In the genomic region with DNA sequence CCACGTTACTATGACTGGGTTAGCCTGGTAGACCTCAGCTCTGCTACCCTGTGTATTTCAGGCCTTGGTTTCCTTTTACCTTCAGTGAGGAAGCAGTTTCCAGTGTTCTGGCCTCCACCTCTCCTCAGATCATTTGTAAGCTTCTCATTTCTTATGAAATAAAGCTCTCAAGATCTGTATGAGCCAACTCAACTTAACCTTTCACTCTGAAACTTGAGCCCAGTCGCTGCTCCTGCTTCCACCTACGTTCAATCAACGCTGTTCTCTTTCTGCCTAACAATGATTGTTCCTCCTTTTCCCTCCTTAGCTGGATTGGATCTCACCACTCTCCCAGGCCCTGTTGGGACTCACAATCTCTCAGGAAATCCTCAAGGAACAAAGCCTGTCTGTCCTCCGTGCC, we compare ENCODE assay signal across 13 mouse cellular contexts. TPM values are rescaled to one million over a fixed set of nuclear protein-coding genes. Genes with fewer than 3 reads are reported as not detected.
DNase-seq lines count a peak whose midpoint lies in the region; ATAC-seq lines count a peak whose summit lies in the region.
"Had no signal": no experiment of that assay in that cellular context is flagged by ENCODE, and none has a peak within 500 bp of the region (broad histone marks: within the 10 kb centered on the region; RNA-seq: fewer than 3 reads in every experiment).

No protein-coding gene starts in this region.

- H3K27me3 ChIP-seq in kidney, embryonic 15.5 days = no peaks in the 10 kb centered on the region
- no peaks in the 10 kb centered on the region for H3K27me3 ChIP-seq in embryonic facial prominence, embryonic 15.5 days

- H3K4me3 ChIP-seq in kidney, embryonic 15.5 days (replicated peaks) = no peak overlapping the region
- no peak overlapping the region for H3K4me3 ChIP-seq in embryonic facial prominence, embryonic 15.5 days (replicated peaks)

- peak overlapping the region; percentile 71; the same call in 1 of the 2 replicates for H3K27ac ChIP-seq in kidney, embryonic 15.5 days
- H3K27ac ChIP-seq in embryonic facial prominence, embryonic 15.5 days (replicated peaks) = peak overlapping the region; percentile 58
- H3K27ac ChIP-seq: macrophage had no signal

- peaks cover 25% of the 10 kb centered on the region for H3K4me1 ChIP-seq in kidney, embryonic 15.5 days
- peaks cover 16% of the 10 kb centered on the region for H3K4me1 ChIP-seq in embryonic facial prominence, embryonic 15.5 days

- no peak overlapping the region for H3K9ac ChIP-seq in kidney, embryonic 15.5 days
- H3K9ac ChIP-seq in embryonic facial prominence, embryonic 15.5 days = no peak overlapping the region

- no peak overlapping the region for H3K4me2 ChIP-seq in kidney, embryonic 15.5 days
- no peak overlapping the region for H3K4me2 ChIP-seq in embryonic facial prominence, embryonic 15.5 days (replicated peaks)

- H3K9me3 ChIP-seq in kidney, embryonic 15.5 days (replicated peaks) = no peaks in the 10 kb centered on the region
- no peaks in the 10 kb centered on the region for H3K9me3 ChIP-seq in embryonic facial prominence, embryonic 15.5 days (replicated peaks)

- no peak for ATAC-seq in kidney, embryonic 15.5 days (replicated peaks; ENCODE audit: low FRiP score)
- no peak for ATAC-seq in embryonic facial prominence, embryonic 15.5 days (ENCODE audit: insufficient number of reproducible peaks, low FRiP score, low TSS enrichment, low read depth)
- ATAC-seq: intestine, embryonic 16.5 days had no signal

- H3K36me3 ChIP-seq in kidney, embryonic 15.5 days = peaks cover 31% of the 10 kb centered on the region
- H3K36me3 ChIP-seq in embryonic facial prominence, embryonic 15.5 days = peaks cover 19% of the 10 kb centered on the region

- peak; percentile 13 for DNase-seq in embryo, embryonic 10 days (ENCODE audit: low spot score)
- no peak for DNase-seq in embryo, embryonic 9.5 days (ENCODE audit: extremely low spot score)
- DNase-seq in kidney, adult 18-20 months = no peak
- DNase-seq in lung, postnatal 36 days = peak; percentile 68
- DNase-seq in thymus, postnatal 4 days = no peak
- DNase-seq in adrenal gland, adult 2 months = no peak
- DNase-seq: adrenal gland, postnatal 14 days; cerebellum, postnatal 14 days; right cerebral cortex, postnatal 4 days had no signal

- WGBS in kidney, embryonic 15.5 days = 52% methylated on average over 5 of the region's 5 CpGs
- WGBS in embryonic facial prominence, embryonic 15.5 days = 42% methylated on average over 5 of the region's 5 CpGs

RNA-seq across cellular contexts. Expression of a gene that starts 2.7 kb away (rescaled TPM):
- polyA plus RNA-seq in kidney, embryonic 15.5 days (2015; fragmentation: Nextera tagmentation; extraction: Ambion mirVana) = 41.4 and 43.0 TPM in 2 replicates
- polyA plus RNA-seq in embryonic facial prominence, embryonic 15.5 days (2015; fragmentation: Nextera tagmentation; extraction: Ambion mirVana) = 41.4 and 44.8 TPM in 2 replicates
- total RNA-seq in adrenal gland, adult 2 months (2021) = 10 to 100 TPM in 1 of 2 experiments, 1 to 10 TPM in 1; 6.5 to 15.7 TPM
- polyA plus RNA-seq in adrenal gland, adult 2 months (2012; rRNA removed) = 1.4 and 2.2 TPM in 2 replicates

RNA-seq across cellular contexts. Expression of a gene that starts 32.1 kb away (rescaled TPM):
- polyA plus RNA-seq in kidney, embryonic 15.5 days (2015; fragmentation: Nextera tagmentation; extraction: Ambion mirVana) = 0.94 and 1.4 TPM in 2 replicates
- 3.2 and 3.6 TPM in 2 replicates for polyA plus RNA-seq in embryonic facial prominence, embryonic 15.5 days (2015; fragmentation: Nextera tagmentation; extraction: Ambion mirVana)
- total RNA-seq in adrenal gland, adult 2 months (2021) = 1 to 10 TPM; 3.0 to 3.3 TPM
- 3.1 and 5.3 TPM in 2 replicates for polyA plus RNA-seq in adrenal gland, adult 2 months (2012; rRNA removed)

Comparison
In these comparisons a context has a peak if more than half of its experiments do, and no peak if none do; other contexts are left out.
1. DNase-seq: peak in embryo, embryonic 10 days (single experiment) and lung, postnatal 36 days (single experiment); none in embryo, embryonic 9.5 days (single experiment), kidney, adult 18-20 months (single experiment), thymus, postnatal 4 days (single experiment) and adrenal gland, adult 2 months (single experiment).
2. RNA of a gene that starts 2.7 kb away (polyA plus RNA-seq): 41.4 to 43.0 TPM in kidney, embryonic 15.5 days and 41.4 to 44.8 TPM in embryonic facial prominence, embryonic 15.5 days; 1.4 to 2.2 TPM in adrenal gland, adult 2 months; every median in the first group is over 10 times any median in the second.